ENCODE assay signal across 32 mouse cellular contexts in the genomic region with DNA sequence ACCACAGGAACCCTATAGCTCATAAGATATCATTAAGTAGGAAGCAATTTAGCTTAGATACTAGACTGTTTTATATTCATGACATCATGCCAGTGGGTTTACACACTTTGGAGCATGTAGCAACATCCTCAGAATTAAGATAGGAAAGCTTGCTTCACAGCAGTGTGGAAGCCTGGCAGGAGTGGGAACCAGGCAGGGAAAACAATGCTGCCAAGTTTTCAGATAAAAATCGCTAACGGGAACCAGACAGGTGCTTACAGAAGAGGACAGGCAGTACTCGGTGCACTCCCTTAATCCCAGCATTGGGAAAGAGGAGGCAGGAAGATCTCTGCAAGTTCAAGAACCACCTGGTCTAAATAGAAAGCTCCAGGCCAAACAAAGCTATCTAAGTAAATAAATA. TPM values are rescaled to one million over a fixed set of nuclear protein-coding genes. Genes with fewer than 3 reads are reported as not detected.
"Had no signal": no experiment of that assay in that cellular context is flagged by ENCODE, and none has a peak within 500 bp of the region (broad histone marks: within the 10 kb centered on the region; RNA-seq: fewer than 3 reads in every experiment).

No protein-coding gene starts in this region.

- H3K4me3 ChIP-seq: embryonic facial prominence, embryonic 10.5 days; embryonic facial prominence, embryonic 12.5 days; embryonic facial prominence, embryonic 13.5 days; embryonic facial prominence, embryonic 15.5 days; erythroblast, embryonic 14.5 days; forebrain, embryonic 10.5 days; forebrain, embryonic 12.5 days; forebrain, embryonic 13.5 days; forebrain, embryonic 15.5 days; gastrocnemius, adult 2 months had no signal

- H3K9ac ChIP-seq: embryonic facial prominence, embryonic 12.5 days; embryonic facial prominence, embryonic 13.5 days; embryonic facial prominence, embryonic 15.5 days; forebrain, embryonic 12.5 days; forebrain, embryonic 13.5 days; forebrain, embryonic 15.5 days; forebrain, postnatal 0 days had no signal

- H3K27me3 ChIP-seq: embryonic facial prominence, embryonic 12.5 days; embryonic facial prominence, embryonic 13.5 days; embryonic facial prominence, embryonic 15.5 days; forebrain, embryonic 12.5 days; forebrain, embryonic 13.5 days; forebrain, embryonic 15.5 days had no signal

- H3K27ac ChIP-seq: embryonic facial prominence, embryonic 10.5 days; embryonic facial prominence, embryonic 12.5 days; embryonic facial prominence, embryonic 13.5 days; embryonic facial prominence, embryonic 15.5 days; forebrain, embryonic 10.5 days; forebrain, embryonic 12.5 days; forebrain, embryonic 13.5 days; forebrain, embryonic 15.5 days; gastrocnemius, adult 2 months had no signal

- H3K4me1 ChIP-seq: embryonic facial prominence, embryonic 10.5 days; embryonic facial prominence, embryonic 12.5 days; embryonic facial prominence, embryonic 13.5 days; embryonic facial prominence, embryonic 15.5 days; forebrain, embryonic 10.5 days; forebrain, embryonic 12.5 days; forebrain, embryonic 13.5 days; forebrain, embryonic 15.5 days had no signal

- ATAC-seq: forebrain, embryonic 13.5 days; forebrain, embryonic 14.5 days; forebrain, embryonic 15.5 days; forebrain, embryonic 16.5 days; forebrain, postnatal 0 days had no signal

- DNase-seq: cerebellum, adult 18-20 months; cerebellum, adult 2 months; cerebellum, adult 8-10 months; cerebellum, adult 9-10 months; cerebellum, adult 9-11 months; cerebellum, postnatal 10 days; cerebellum, postnatal 14 days; cerebellum, postnatal 25 days; cerebellum, postnatal 36 days; embryo, embryonic 11 days; forebrain, postnatal 0 days; gastrocnemius, adult 2 months; gastrocnemius, postnatal 10 days; gastrocnemius, postnatal 14 days; gastrocnemius, postnatal 25 days; gastrocnemius, postnatal 36 days; heart, adult 18-20 months had no signal

- H3K36me3 ChIP-seq: embryonic facial prominence, embryonic 10.5 days; embryonic facial prominence, embryonic 12.5 days; embryonic facial prominence, embryonic 13.5 days; embryonic facial prominence, embryonic 15.5 days; forebrain, embryonic 10.5 days; forebrain, embryonic 12.5 days; forebrain, embryonic 15.5 days had no signal

- H3K9me3 ChIP-seq: embryonic facial prominence, embryonic 10.5 days; embryonic facial prominence, embryonic 12.5 days; embryonic facial prominence, embryonic 13.5 days; embryonic facial prominence, embryonic 15.5 days; forebrain, embryonic 10.5 days; forebrain, embryonic 12.5 days; forebrain, embryonic 13.5 days; forebrain, embryonic 15.5 days had no signal

- H3K4me2 ChIP-seq: embryonic facial prominence, embryonic 12.5 days; embryonic facial prominence, embryonic 13.5 days; embryonic facial prominence, embryonic 15.5 days; forebrain, embryonic 12.5 days; forebrain, embryonic 13.5 days; forebrain, embryonic 15.5 days had no signal

RNA-seq across cellular contexts. Expression of a gene that starts 1.3 kb away (rescaled TPM):
- total RNA-seq: common myeloid progenitor, adult 5-6 weeks; gastrocnemius, postnatal 36 days; granulocyte monocyte progenitor cell, adult 5-6 weeks; heart, adult 18-20 months; heart, adult 8-10 months had no signal
- polyA plus RNA-seq: embryonic facial prominence, embryonic 11.5 days; embryonic facial prominence, embryonic 13.5 days; erythroblast, embryonic 14.5 days; forebrain, embryonic 10.5 days; forebrain, embryonic 13.5 days had no signal
